Mouse (Mus musculus) CH12.LX (cell line): ENCODE measurements around the gene D6Ertd527e. TPM values are rescaled to one million over a fixed set of nuclear protein-coding genes. Genes with fewer than 3 reads are reported as not detected.
A peak's percentile ranks its signal among the peaks of the same experiment; 100 is the strongest.

Experiments
- DNase-seq: peaks from one replicate; pipeline ENCODE4 v3.0.0-alpha.2; 2013; ENCODE audit errors: extremely low read depth
- H3K27ac ChIP-seq: 2 replicates; pipeline ENCODE4 v1.5.1; 2012; ENCODE audit warnings: low read depth, mild to moderate bottlenecking, control low read depth, moderate library complexity; ENCODE audit not compliant: insufficient read depth
- H3K27me3 ChIP-seq: replicated peaks from 2 replicates; pipeline ENCODE3; 2012; ENCODE audit warnings: inconsistent platforms
- H3K36me3 ChIP-seq, 2 experiments: replicated peaks in 1 of 2; 2 replicates each; pipeline versions ENCODE3 to v1.6.1; 2012; ENCODE audit warnings: inconsistent platforms in 1 of 2, low read length in 1 of 2, mild to moderate bottlenecking in 1 of 2, mixed read lengths in 1 of 2, moderate library complexity in 1 of 2; ENCODE audit not compliant: control insufficient read depth in 1 of 2, insufficient read depth in 1 of 2
- H3K4me1 ChIP-seq, 2 experiments: 2 replicates each; pipeline ENCODE4 v1.6.1; 2012; ENCODE audit warnings: inconsistent platforms in 1 of 2, moderate library complexity in 1 of 2; ENCODE audit not compliant: insufficient read depth in 2 of 2, control insufficient read depth in 1 of 2
- H3K4me2 ChIP-seq: 2 replicates; pipeline ENCODE4 v1.6.1; 2012; ENCODE audit warnings: low read depth, mild to moderate bottlenecking, control low read depth; ENCODE audit not compliant: poor library complexity, insufficient read depth, severe bottlenecking
- H3K4me3 ChIP-seq, 3 experiments: fragments of 150-350 bp in 1 of 3; sonication (generic) in 1 of 3; replicated peaks in 1 of 3; 2 replicates each; pipeline versions ENCODE3 to v1.5.1; 2011 to 2012; ENCODE audit warnings: low read depth in 2 of 3, low read length in 2 of 3, mild to moderate bottlenecking in 2 of 3, moderate library complexity in 2 of 3, control low read depth in 1 of 3, improper control_type of control experiment in 1 of 3, inconsistent platforms in 1 of 3, mixed read lengths in 1 of 3; ENCODE audit not compliant: poor library complexity in 1 of 3
- H3K79me2 ChIP-seq: replicated peaks from 2 replicates; pipeline ENCODE4 v1.6.1; 2012; ENCODE audit warnings: mild to moderate bottlenecking, moderate library complexity; ENCODE audit not compliant: control insufficient read depth, poor library complexity, insufficient read depth, severe bottlenecking; ENCODE audit errors: extremely low read depth
- H3K9ac ChIP-seq: 2 replicates; pipeline ENCODE4 v1.6.1; 2012; ENCODE audit warnings: low read depth, mild to moderate bottlenecking, control low read depth, moderate library complexity; ENCODE audit not compliant: insufficient read depth
- H3K9me3 ChIP-seq: replicated peaks from 2 replicates; pipeline ENCODE3; 2012; ENCODE audit warnings: low read length, inconsistent platforms, mixed read lengths
- BHLHE40 ChIP-seq: IDR thresholded peaks from 2 replicates; pipeline ENCODE4 v1.6.1; 2011; ENCODE audit warnings: mild to moderate bottlenecking, low read depth, low read length, improper control_type of control experiment
- E2F4 ChIP-seq: IDR thresholded peaks from 2 replicates; pipeline ENCODE4 v1.6.1; 2011; ENCODE audit warnings: low read depth, low read length, improper control_type of control experiment; ENCODE audit not compliant: insufficient replicate concordance
- EP300 ChIP-seq: IDR thresholded peaks from 2 replicates; pipeline ENCODE4 v1.6.1; 2011; ENCODE audit warnings: low read length, improper control_type of control experiment
- ETS1 ChIP-seq: conservative IDR thresholded peaks from 2 replicates; pipeline ENCODE4 v1.6.1; 2012; ENCODE audit warnings: low read depth, mild to moderate bottlenecking, inconsistent platforms, low read length, improper control_type of control experiment, moderate library complexity
- JUN ChIP-seq: IDR thresholded peaks from 2 replicates; pipeline ENCODE4 v1.6.1; 2011; ENCODE audit warnings: low read depth, mild to moderate bottlenecking, low read length, improper control_type of control experiment, moderate library complexity; ENCODE audit not compliant: insufficient read depth
- JUND ChIP-seq: conservative IDR thresholded peaks from 2 replicates; pipeline ENCODE4 v1.6.1; 2011; ENCODE audit warnings: low read depth, low read length, improper control_type of control experiment
- MXI1 ChIP-seq: IDR thresholded peaks from 2 replicates; pipeline ENCODE4 v1.6.1; 2011; ENCODE audit warnings: mild to moderate bottlenecking, low read depth, low read length, improper control_type of control experiment
- MYC ChIP-seq: IDR thresholded peaks from 2 replicates; pipeline ENCODE4 v1.6.1; 2011; ENCODE audit warnings: low read depth, mild to moderate bottlenecking, improper control_type of control experiment, low read length
- POLR2A ChIP-seq: IDR thresholded peaks from 2 replicates; pipeline ENCODE4 v1.6.1; 2011; ENCODE audit warnings: low read depth, mild to moderate bottlenecking, improper control_type of control experiment, low read length
- POLR2AphosphoS2 ChIP-seq: IDR thresholded peaks from 2 replicates; pipeline ENCODE4 v1.6.1; 2011; ENCODE audit warnings: low read depth, low read length, improper control_type of control experiment
- RCOR1 ChIP-seq: conservative IDR thresholded peaks from 2 replicates; pipeline ENCODE4 v1.6.1; 2012; ENCODE audit warnings: low read depth, mild to moderate bottlenecking, inconsistent platforms, low read length, improper control_type of control experiment
- dilution Hi-C: fragments of 300-500 bp; cut with MboI; formaldehyde crosslinking; loops from 2 replicates; pipeline ENCODE4 v1.14.3; 2020; ENCODE audit warnings: low sequenced_read_pairs; ENCODE audit not compliant: extremely low pct_unique_long_range_greater_than_20kb, extremely low pct_ligation_motif_present
- in situ Hi-C: fragments of 300-500 bp; cut with MboI; formaldehyde crosslinking; loops from 3 replicates; pipeline ENCODE4 v1.14.3; 2019; ENCODE audit warnings: low sequenced_read_pairs, low pct_ligation_motif_present, low pct_unique_long_range_greater_than_20kb, mixed read lengths
- polyA plus RNA-seq: library from polyadenylated mRNA; unstranded; fragments of >175 nt; gene quantifications from 2 replicates; pipeline ENCODE4 v1.2.1, GENCODE M21; 2012; ENCODE audit warnings: low read depth; ENCODE audit not compliant: insufficient read length
- total RNA-seq, 2 experiments: library from RNA; depleted of rRNA; stranded (reverse); fragments of 300-350 nt in 1 of 2; fragments of >200 nt in 1 of 2; gene quantifications; 2 replicates each; pipeline ENCODE4 v1.2.3; 2012 to 2014

The D6Ertd527e gene
- total and polyA plus RNA-seq, 3 experiments, result 0.10 to 0.34 TPM; not detected in 1

DNA sequence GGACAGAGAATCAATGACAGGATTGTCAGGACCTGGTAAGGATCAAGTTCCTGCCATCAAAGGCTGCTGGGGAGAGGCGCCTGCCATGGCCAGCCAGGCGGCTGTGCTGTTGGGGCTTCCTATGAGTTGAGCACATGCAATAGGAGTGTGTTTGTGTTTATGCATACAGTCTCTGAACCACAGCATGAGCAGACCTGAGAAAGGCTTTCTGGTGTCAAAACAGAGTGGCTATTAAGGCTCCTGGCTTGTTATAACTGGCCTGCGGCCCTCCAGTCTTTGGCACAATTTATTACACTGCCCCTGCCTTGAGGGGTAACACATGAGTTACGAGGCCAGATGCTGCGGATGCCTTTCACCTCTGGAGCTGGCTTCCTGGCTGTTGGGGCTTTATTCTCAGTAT is 55.6 kb downstream of the D6Ertd527e start:
- Histone ChIP-seq H3K27ac (no peak overlapping the region), H3K79me2 (no peaks in the 10 kb centered on the region), H3K9me3 (no peaks in the 10 kb centered on the region), H3K4me1 (peaks cover 5 to 13% of the 10 kb centered on the region in 2 experiments; a peak in 2 of 4 replicates), H3K27me3 (no peaks in the 10 kb centered on the region), H3K9ac (no peak overlapping the region), H3K36me3 (no peaks in the 10 kb centered on the region), H3K4me2 (no peak overlapping the region), H3K4me3 (no peak overlapping the region)
- no peak for TF ChIP-seq POLR2AphosphoS2
- no peak for TF ChIP-seq JUN
- no peak for TF ChIP-seq EP300
- dilution Hi-C loops, result no loop called here
- DNase-seq, result no peak
- in situ Hi-C loops, result loop anchor here (25.0 kb wide), 1 partner anchor 402 kb away; no protein-coding TSS in a partner anchor

GRCm38 (mm10) chr6:87161391-87162263 is 57.1 kb downstream of the D6Ertd527e start:
- Histone ChIP-seq H3K27ac (no peak overlapping the region), H3K9ac (no peak overlapping the region), H3K4me2 (peak overlapping the region; percentile 16; the same call in 1 of the 2 replicates), H3K36me3 (no peaks in the 10 kb centered on the region), H3K4me3 (no peak overlapping the region), H3K9me3 (no peaks in the 10 kb centered on the region), H3K27me3 (no peaks in the 10 kb centered on the region), H3K4me1 (peaks cover 5 to 13% of the 10 kb centered on the region in 2 experiments; a peak in 2 of 4 replicates), H3K79me2 (no peaks in the 10 kb centered on the region)
- TF ChIP-seq BHLHE40, result peak; percentile 66
- no peak for TF ChIP-seq POLR2A
- no peak for TF ChIP-seq E2F4
- TF ChIP-seq MXI1, result no peak
- peak; percentile 74 for TF ChIP-seq JUN
- peak; percentile 36; the same call in 1 of the 2 replicates for TF ChIP-seq ETS1
- peak; percentile 31; the same call in 1 of the 2 replicates for TF ChIP-seq JUND
- TF ChIP-seq RCOR1, result no peak
- TF ChIP-seq MYC, result peak; percentile 47; the same call in 1 of the 2 replicates
- dilution Hi-C loops (no loop called here), in situ Hi-C loops (loop anchor here (25.0 kb wide), 1 partner anchor 401 kb away; no protein-coding TSS in a partner anchor)
- peak; percentile 35 for DNase-seq

Other genes starting within 250 kb of the D6Ertd527e start
- 93.8 and 109 TPM in 2 replicates for gene Nfu1, start 95.5 kb upstream of the D6Ertd527e start, total RNA-seq (2012; rRNA removed)
- gene Nfu1, start 95.5 kb upstream of the D6Ertd527e start, total RNA-seq (2014; rRNA removed), result 148 and 195 TPM in 2 replicates
- gene Nfu1, start 95.5 kb upstream of the D6Ertd527e start, polyA plus RNA-seq, result 133 and 146 TPM in 2 replicates
- gene Gfpt1, start 61.9 kb upstream of the D6Ertd527e start, total RNA-seq (2012; rRNA removed), result 32.1 and 32.6 TPM in 2 replicates
- 22.8 and 24.9 TPM in 2 replicates for gene Gfpt1, start 61.9 kb upstream of the D6Ertd527e start, total RNA-seq (2014; rRNA removed)
- 34.8 and 35.3 TPM in 2 replicates for gene Gfpt1, start 61.9 kb upstream of the D6Ertd527e start, polyA plus RNA-seq
- 0.08 and 0.21 TPM in 2 replicates for gene Antxr1, start 231.1 kb downstream of the D6Ertd527e start, total RNA-seq (2012; rRNA removed)
- gene Antxr1, start 231.1 kb downstream of the D6Ertd527e start, total RNA-seq (2014; rRNA removed), result 0.16 TPM in 2 replicates
- 0.23 and 0.61 TPM in 2 replicates for gene Antxr1, start 231.1 kb downstream of the D6Ertd527e start, polyA plus RNA-seq
- not detected in 2 replicates for gene Gkn1, start 246.2 kb downstream of the D6Ertd527e start, total RNA-seq (2012; rRNA removed)
- not detected in 2 replicates for gene Gkn1, start 246.2 kb downstream of the D6Ertd527e start, total RNA-seq (2014; rRNA removed)
- gene Gkn1, start 246.2 kb downstream of the D6Ertd527e start, polyA plus RNA-seq, result not detected in 2 replicates